Mouse (Mus musculus) small intestine, adult 2 months (tissue): ENCODE measurements at regions not wholly inside any gene's neighbourhood (a gene's known extent, or its start where the extent isn't known, plus 50 kb on each side); places are given as distances from the start of the nearest gene placed in this dataset.

Experiments used
- H3K27ac ChIP-seq: fragments of 200-500 bp; 2 replicates; pipeline ENCODE4 v1.5.1; 2012; ENCODE audit warnings: low read depth, low read length, control low read depth, inconsistent platforms; ENCODE audit not compliant: insufficient read depth
- H3K27me3 ChIP-seq: fragments of 200-500 bp; 2 replicates; pipeline ENCODE4 v1.6.1; 2012; ENCODE audit warnings: mild to moderate bottlenecking, moderate library complexity, low read length, inconsistent platforms; ENCODE audit not compliant: control insufficient read depth, insufficient read depth
- H3K36me3 ChIP-seq: fragments of 200-500 bp; 2 replicates; pipeline ENCODE4 v1.6.1; 2012; ENCODE audit warnings: mild to moderate bottlenecking, low read length, control low read depth, inconsistent platforms; ENCODE audit not compliant: control insufficient read depth, insufficient read depth
- H3K4me1 ChIP-seq: fragments of 200-500 bp; 2 replicates; pipeline ENCODE4 v1.6.1; 2012; ENCODE audit warnings: low read length, inconsistent platforms, mixed read lengths; ENCODE audit not compliant: control insufficient read depth, insufficient read depth, insufficient read length
- H3K4me3 ChIP-seq: fragments of 200-500 bp; 2 replicates; pipeline ENCODE4 v1.5.1; 2012; ENCODE audit warnings: low read depth, mild to moderate bottlenecking, control low read depth, inconsistent platforms, low read length, moderate library complexity
- CTCF ChIP-seq: fragments of 200-500 bp; IDR thresholded peaks from 2 replicates; pipeline ENCODE4 v1.5.1; 2012; ENCODE audit warnings: low read depth, mild to moderate bottlenecking, control low read depth, inconsistent platforms, low read length, moderate library complexity, mixed read lengths; ENCODE audit not compliant: insufficient replicate concordance, insufficient read length; ENCODE audit errors: extremely low read depth
- POLR2A ChIP-seq: fragments of 200-500 bp; IDR thresholded peaks from 2 replicates; pipeline ENCODE4 v1.6.1; 2012; ENCODE audit warnings: low read depth, mild to moderate bottlenecking, control low read depth, inconsistent platforms, low read length, moderate library complexity
- WGBS: fragments of 180-500 bp; shearing (Covaris S2); methylation state at CpG from one replicate; pipeline ENCODE4 v1.1.7; 2018; 5-methylcytosine and 5-hydroxymethylcytosine counted together

GRCm38 (mm10) chr16:24295626-24296440, 97.5 kb upstream of the Lpp start:
- no peak overlapping the region for H3K27ac ChIP-seq
- H3K36me3 ChIP-seq, result no peaks in the 10 kb centered on the region
- H3K27me3 ChIP-seq, result no peaks in the 10 kb centered on the region
- no peak for TF ChIP-seq CTCF
- no peak for TF ChIP-seq POLR2A
- H3K4me3 ChIP-seq, result no peak overlapping the region
- WGBS, result 33% methylated on average over 7 of the region's 7 CpGs
- H3K4me1 ChIP-seq, result no peaks in the 10 kb centered on the region; the same call in 1 of the 2 replicates

- Histone ChIP-seq H3K4me3 (no peak overlapping the region), H3K27ac (no peak overlapping the region), H3K27me3 (no peaks in the 10 kb centered on the region), H3K4me1 (peaks cover 4% of the 10 kb centered on the region; the same call in 1 of the 2 replicates), H3K36me3 (no peaks in the 10 kb centered on the region)
- 19% methylated on average over 3 of the region's 3 CpGs for WGBS
- TF ChIP-seq POLR2A (no peak), CTCF (no peak)
Observed at GRCm38 (mm10) chr16:24284215-24284614, 109.1 kb upstream of the Lpp start.

- WGBS, result 52% methylated on average over 6 of the region's 6 CpGs
- H3K27ac ChIP-seq, result no peak overlapping the region
- TF ChIP-seq POLR2A, result no peak
- TF ChIP-seq CTCF, result no peak; the same call in 1 of the 2 replicates
- H3K4me3 ChIP-seq, result no peak overlapping the region
- H3K27me3 ChIP-seq, result no peaks in the 10 kb centered on the region
- H3K4me1 ChIP-seq, result peaks cover 4% of the 10 kb centered on the region; the same call in 1 of the 2 replicates
- no peaks in the 10 kb centered on the region for H3K36me3 ChIP-seq
Observed at GRCm38 (mm10) chr16:24282194-24282683, 111.1 kb upstream of the Lpp start.

GRCm38 (mm10) chr16:24281561-24281960, 111.7 kb upstream of the Lpp start:
- WGBS, result 85% methylated on average over 5 of the region's 5 CpGs
- H3K27ac ChIP-seq, result no peak overlapping the region
- H3K36me3 ChIP-seq, result no peaks in the 10 kb centered on the region
- H3K4me3 ChIP-seq, result no peak overlapping the region
- TF ChIP-seq POLR2A (no peak), CTCF (no peak)
- no peaks in the 10 kb centered on the region for H3K27me3 ChIP-seq
- peaks cover 4% of the 10 kb centered on the region; the same call in 1 of the 2 replicates for H3K4me1 ChIP-seq

GRCm38 (mm10) chr16:24277857-24278256, 115.5 kb upstream of the Lpp start:
- 84% methylated on average over 7 of the region's 7 CpGs for WGBS
- TF ChIP-seq CTCF, result no peak
- no peak overlapping the region for H3K4me3 ChIP-seq

GRCm38 (mm10) chr16:24262701-24263100, 130.6 kb upstream of the Lpp start:
- Histone ChIP-seq H3K27ac (no peak overlapping the region), H3K4me1 (no peaks in the 10 kb centered on the region), H3K4me3 (no peak overlapping the region), H3K36me3 (no peaks in the 10 kb centered on the region), H3K27me3 (no peaks in the 10 kb centered on the region)
- TF ChIP-seq POLR2A (no peak), CTCF (no peak)
- 94% methylated on average over 6 of the region's 6 CpGs for WGBS

More at GRCm38 (mm10) chr16:24277857-24278256, 115.5 kb upstream of the Lpp start:
- Histone ChIP-seq H3K36me3 (no peaks in the 10 kb centered on the region), H3K27ac (no peak overlapping the region), H3K27me3 (no peaks in the 10 kb centered on the region), H3K4me1 (no peaks in the 10 kb centered on the region)

- no peak overlapping the region for H3K4me3 ChIP-seq
- WGBS, result 84% methylated on average over 3 of the region's 3 CpGs
- H3K36me3 ChIP-seq, result no peaks in the 10 kb centered on the region
- TF ChIP-seq CTCF (no peak), POLR2A (no peak)
- H3K27me3 ChIP-seq, result no peaks in the 10 kb centered on the region
- peaks cover 2% of the 10 kb centered on the region; the same call in 1 of the 2 replicates for H3K4me1 ChIP-seq
- no peak overlapping the region for H3K27ac ChIP-seq
Observed at GRCm38 (mm10) chr16:24259711-24260230, 133.5 kb upstream of the Lpp start.
